Mouse (Mus musculus): ENCODE data around the gene Sdhc. TPM values are rescaled to one million over a fixed set of nuclear protein-coding genes. Genes with fewer than 3 reads are reported as not detected.

The Sdhc gene
- total and polyA plus RNA-seq, 3 experiments, result 87.5 to 205 (median 153) TPM

- peak within 1 kb of the TSS in 1 of 3 experiments; percentile 23 for H3K4me3 ChIP-seq (replicated peaks in 1 of 3; ENCODE audit: low read depth in 2 of 3, low read length in 2 of 3, poor library complexity in 1 of 3)
- H3K36me3 ChIP-seq (replicated peaks in 1 of 2; ENCODE audit: control insufficient read depth in 1 of 2, insufficient read depth in 1 of 2, low read length in 1 of 2), result no peaks in the 10 kb centered on the region
- no peaks in the 10 kb centered on the region for H3K79me2 ChIP-seq (replicated peaks; ENCODE audit: control insufficient read depth, extremely low read depth, insufficient read depth, poor library complexity, severe bottlenecking)
- TF ChIP-seq BHLHE40 (IDR thresholded peaks at IDR 0.05; ENCODE audit: low read depth, low read length) (no peak), PAX5 (IDR thresholded peaks at IDR 0.05; ENCODE audit: low read length) (no peak), ZKSCAN1 (IDR thresholded peaks at IDR 0.05; ENCODE audit: borderline replicate concordance, low read depth, low read length) (no peak), POLR2AphosphoS2 (IDR thresholded peaks at IDR 0.05; ENCODE audit: low read depth, low read length) (no peak), GABPA (IDR thresholded peaks at IDR 0.05; ENCODE audit: insufficient replicate concordance, low read depth, low read length) (no peak), RCOR1 (conservative IDR thresholded peaks at IDR 0.05; ENCODE audit: low read depth, low read length) (no peak), JUND (conservative IDR thresholded peaks at IDR 0.05; ENCODE audit: low read depth, low read length) (no peak)
- in situ Hi-C loops (cut with MboI; ENCODE audit: low pct_ligation_motif_present, low pct_unique_long_range_greater_than_20kb, low sequenced_read_pairs), result no loop called here
- no peak within 1 kb of the TSS for H3K9ac ChIP-seq (ENCODE audit: insufficient read depth, low read depth)
- peaks cover 34% of the 10 kb centered on the region for H3K27me3 ChIP-seq (replicated peaks)
- H3K4me2 ChIP-seq (ENCODE audit: insufficient read depth, low read depth, poor library complexity, severe bottlenecking), result peak within 1 kb of the TSS; percentile 48
- H3K27ac ChIP-seq (ENCODE audit: insufficient read depth, low read depth), result no peak within 1 kb of the TSS
- dilution Hi-C loops (cut with MboI; ENCODE audit: extremely low pct_ligation_motif_present, extremely low pct_unique_long_range_greater_than_20kb, low sequenced_read_pairs), result no loop called here
- H3K4me1 ChIP-seq (ENCODE audit: control insufficient read depth in 1 of 2, insufficient read depth in 2 of 2), result no peaks in the 10 kb centered on the region
- no peaks in the 10 kb centered on the region for H3K9me3 ChIP-seq (replicated peaks; ENCODE audit: low read length)
- no peak for DNase-seq (ENCODE audit: extremely low read depth)
Measured at GRCm38 (mm10) chr1:171195887-171196397, 45.5 kb upstream of the Sdhc start, which contains the start of gene Pcp4l1. Pcp4l1 (minus strand) TSS chr1:171196268.

GRCm38 (mm10) chr1:171195046-171195822, 44.8 kb upstream of the Sdhc start:
- H3K4me1 ChIP-seq (ENCODE audit: control insufficient read depth in 1 of 2, insufficient read depth in 2 of 2), result no peaks in the 10 kb centered on the region
- H3K36me3 ChIP-seq (replicated peaks in 1 of 2; ENCODE audit: control insufficient read depth in 1 of 2, insufficient read depth in 1 of 2, low read length in 1 of 2), result no peaks in the 10 kb centered on the region
- 0 out of 2 replicates have a peak overlapping the region, but pooled peaks have one; percentile 48 for H3K4me2 ChIP-seq (ENCODE audit: insufficient read depth, low read depth, poor library complexity, severe bottlenecking)
- no peak for DNase-seq (ENCODE audit: extremely low read depth)
- H3K4me3 ChIP-seq (replicated peaks in 1 of 3; ENCODE audit: low read depth in 2 of 3, low read length in 2 of 3, poor library complexity in 1 of 3), result no peak overlapping the region
- H3K27me3 ChIP-seq (replicated peaks), result peaks cover 34% of the 10 kb centered on the region
- no peak overlapping the region for H3K27ac ChIP-seq (ENCODE audit: insufficient read depth, low read depth)
- H3K79me2 ChIP-seq (replicated peaks; ENCODE audit: control insufficient read depth, extremely low read depth, insufficient read depth, poor library complexity, severe bottlenecking), result no peaks in the 10 kb centered on the region
- in situ Hi-C loops (cut with MboI; ENCODE audit: low pct_ligation_motif_present, low pct_unique_long_range_greater_than_20kb, low sequenced_read_pairs), result no loop called here
- no peaks in the 10 kb centered on the region for H3K9me3 ChIP-seq (replicated peaks; ENCODE audit: low read length)
- dilution Hi-C loops (cut with MboI; ENCODE audit: extremely low pct_ligation_motif_present, extremely low pct_unique_long_range_greater_than_20kb, low sequenced_read_pairs), result no loop called here
- no peak overlapping the region for H3K9ac ChIP-seq (ENCODE audit: insufficient read depth, low read depth)
- TF ChIP-seq RAD21 (IDR thresholded peaks at IDR 0.05; ENCODE audit: low read depth, low read length), result no peak

GRCm38 (mm10) chr1:171193911-171194830, 43.8 kb upstream of the Sdhc start:
- dilution Hi-C loops (cut with MboI; ENCODE audit: extremely low pct_ligation_motif_present, extremely low pct_unique_long_range_greater_than_20kb, low sequenced_read_pairs) (no loop called here), in situ Hi-C loops (cut with MboI; ENCODE audit: low pct_ligation_motif_present, low pct_unique_long_range_greater_than_20kb, low sequenced_read_pairs) (no loop called here)
- no peak overlapping the region for H3K9ac ChIP-seq (ENCODE audit: insufficient read depth, low read depth)
- H3K4me1 ChIP-seq (ENCODE audit: control insufficient read depth in 1 of 2, insufficient read depth in 2 of 2), result no peaks in the 10 kb centered on the region
- peaks cover 30% of the 10 kb centered on the region for H3K27me3 ChIP-seq (replicated peaks)
- H3K4me2 ChIP-seq (ENCODE audit: insufficient read depth, low read depth, poor library complexity, severe bottlenecking), result no peak overlapping the region
- TF ChIP-seq MAFK (IDR thresholded peaks at IDR 0.05; ENCODE audit: insufficient replicate concordance, low read length), result no peak
- no peak for TF ChIP-seq MXI1 (IDR thresholded peaks at IDR 0.05; ENCODE audit: low read depth, low read length)
- no peak for TF ChIP-seq CHD2 (IDR thresholded peaks at IDR 0.05; ENCODE audit: low read length)
- no peak for TF ChIP-seq BHLHE40 (IDR thresholded peaks at IDR 0.05; ENCODE audit: low read depth, low read length)
- no peak for TF ChIP-seq ELF1 (IDR thresholded peaks at IDR 0.05; ENCODE audit: low read depth, low read length)
- TF ChIP-seq MYC (IDR thresholded peaks at IDR 0.05; ENCODE audit: low read depth, low read length), result no peak
- no peak for TF ChIP-seq EP300 (IDR thresholded peaks at IDR 0.05; ENCODE audit: low read length)
- no peak for TF ChIP-seq MAZ (IDR thresholded peaks at IDR 0.05; ENCODE audit: low read depth, low read length)
- TF ChIP-seq POLR2A (IDR thresholded peaks at IDR 0.05; ENCODE audit: low read depth, low read length), result no peak
- H3K9me3 ChIP-seq (replicated peaks; ENCODE audit: low read length), result no peaks in the 10 kb centered on the region
- H3K36me3 ChIP-seq (replicated peaks in 1 of 2; ENCODE audit: control insufficient read depth in 1 of 2, insufficient read depth in 1 of 2, low read length in 1 of 2), result no peaks in the 10 kb centered on the region
- H3K4me3 ChIP-seq (replicated peaks in 1 of 3; ENCODE audit: low read depth in 2 of 3, low read length in 2 of 3, poor library complexity in 1 of 3), result no peak overlapping the region
- H3K79me2 ChIP-seq (replicated peaks; ENCODE audit: control insufficient read depth, extremely low read depth, insufficient read depth, poor library complexity, severe bottlenecking), result no peaks in the 10 kb centered on the region
- H3K27ac ChIP-seq (ENCODE audit: insufficient read depth, low read depth), result no peak overlapping the region
- no peak for DNase-seq (ENCODE audit: extremely low read depth)

All from CH12.LX (cell line).